Mouse (Mus musculus) intestine, embryonic 15.5 days (tissue): Measurements from ENCODE around the gene Cmpk2. TPM values are rescaled to one million over a fixed set of nuclear protein-coding genes. Genes with fewer than 3 reads are reported as not detected.
"Not testable (repeated sequence)": the region's sequence is repeated elsewhere in the genome, so short reads cannot be mapped to it uniquely, and the experiment has no call there.

Experiments used
- ATAC-seq: fragments of 200-750 bp; cut with Nextera tagmentation; 2 replicates; pipeline ENCODE4 v1.8.0; 2017; ENCODE audit warnings: moderate TSS enrichment, moderate library complexity
- H3K27ac ChIP-seq: fragments of 300-500 bp; sonication (generic); 2 replicates; pipeline ENCODE4 v1.5.1; 2015; ENCODE audit warnings: mild to moderate bottlenecking, inconsistent platforms
- H3K27me3 ChIP-seq: fragments of 300-500 bp; sonication (generic); replicated peaks from 2 replicates; pipeline ENCODE4 v1.6.1; 2015; ENCODE audit warnings: inconsistent platforms
- H3K36me3 ChIP-seq: fragments of 300-500 bp; sonication (generic); 2 replicates; pipeline ENCODE4 v1.6.1; 2015; ENCODE audit warnings: inconsistent platforms
- H3K4me1 ChIP-seq: fragments of 300-500 bp; sonication (generic); replicated peaks from 2 replicates; pipeline ENCODE4 v1.6.1; 2015; ENCODE audit warnings: inconsistent platforms
- H3K4me2 ChIP-seq: fragments of 300-500 bp; sonication (generic); replicated peaks from 2 replicates; pipeline ENCODE4 v1.6.1; 2015; ENCODE audit warnings: mild to moderate bottlenecking, inconsistent platforms
- H3K4me3 ChIP-seq: fragments of 300-500 bp; sonication (generic); replicated peaks from 2 replicates; pipeline ENCODE4 v1.5.1; 2015; ENCODE audit warnings: inconsistent platforms
- H3K9ac ChIP-seq: fragments of 300-500 bp; sonication (generic); 2 replicates; pipeline ENCODE4 v1.6.1; 2015; ENCODE audit warnings: inconsistent platforms
- H3K9me3 ChIP-seq: fragments of 300-500 bp; sonication (generic); 2 replicates; pipeline ENCODE4 v1.6.1; 2016; ENCODE audit warnings: inconsistent platforms
- WGBS: fragments of 180-500 bp; shearing (Covaris S2); methylation state at CpG from one replicate; pipeline ENCODE4 v1.1.7; 2015; 5-methylcytosine and 5-hydroxymethylcytosine counted together
- polyA plus RNA-seq: library from polyadenylated mRNA; unstranded; fragments of >200 nt; fragmentation: Nextera tagmentation; extraction: Ambion mirVana; gene quantifications from 2 replicates; pipeline ENCODE4 v1.2.1, GENCODE M21; 2015

Gene Cmpk2
- 4.6 and 5.6 TPM in 2 replicates for polyA plus RNA-seq

GRCm38 (mm10) chr12:26469098-26470041 lies at the start of gene Cmpk2:
Cmpk2 (plus strand) TSS chr12:26469204.
- peak within 1 kb of the TSS; percentile 75 for H3K4me3 ChIP-seq
- no peaks in the 10 kb centered on the region for H3K27me3 ChIP-seq
- H3K4me2 ChIP-seq = peak within 1 kb of the TSS; percentile 98
- WGBS = under 1% methylated on average over 69 of the region's 69 CpGs
- H3K27ac ChIP-seq = peak within 1 kb of the TSS; percentile 71
- peak; percentile 87 for ATAC-seq
- H3K36me3 ChIP-seq = no peaks in the 10 kb centered on the region
- H3K9ac ChIP-seq = peak within 1 kb of the TSS; percentile 78
- no peaks in the 10 kb centered on the region for H3K9me3 ChIP-seq
- peaks cover 4% of the 10 kb centered on the region; the same call in 1 of the 2 replicates for H3K4me1 ChIP-seq

- Histone ChIP-seq H3K4me2 (no peak overlapping the region), H3K27ac (no peak overlapping the region), H3K4me1 (no peaks in the 10 kb centered on the region), H3K27me3 (no peaks in the 10 kb centered on the region), H3K36me3 (no peaks in the 10 kb centered on the region), H3K4me3 (no peak overlapping the region), H3K9ac (no peak overlapping the region), H3K9me3 (no peaks in the 10 kb centered on the region)
- WGBS = 91% methylated on average over 2 of the region's 2 CpGs
- no peak for ATAC-seq
These were observed 44.2 kb upstream of the Cmpk2 start for GRCm38 (mm10) chr12:26424841-26425240.

GRCm38 (mm10) chr12:26428771-26429170 lies 40.2 kb upstream of the Cmpk2 start:
- H3K27ac ChIP-seq, ATAC-seq: not testable (repeated sequence)
- 87% methylated on average over 2 of the region's 2 CpGs for WGBS

GRCm38 (mm10) chr12:26436334-26436733 lies 32.7 kb upstream of the Cmpk2 start:
- Histone ChIP-seq H3K4me3 (no peak overlapping the region), H3K4me1 (0 out of 2 replicates have a peak, but pooled peaks cover 2% of the 10 kb centered on the region), H3K27me3 (no peaks in the 10 kb centered on the region), H3K4me2 (no peak overlapping the region), H3K9ac (no peak overlapping the region), H3K36me3 (no peaks in the 10 kb centered on the region), H3K9me3 (no peaks in the 10 kb centered on the region), H3K27ac (no peak overlapping the region)
- ATAC-seq = no peak
- WGBS = 75% methylated on average over 4 of the region's 4 CpGs

More at GRCm38 (mm10) chr12:26428771-26429170, 40.2 kb upstream of the Cmpk2 start:
- H3K9me3 ChIP-seq, H3K4me2 ChIP-seq, H3K9ac ChIP-seq, H3K36me3 ChIP-seq, H3K4me3 ChIP-seq, H3K27me3 ChIP-seq, H3K4me1 ChIP-seq: not testable (repeated sequence)

GRCm38 (mm10) chr12:26437950-26438349 lies 31.1 kb upstream of the Cmpk2 start:
- no peak overlapping the region for H3K27ac ChIP-seq
- H3K27me3 ChIP-seq = no peaks in the 10 kb centered on the region
- no peak overlapping the region for H3K4me2 ChIP-seq
- H3K36me3 ChIP-seq = no peaks in the 10 kb centered on the region
- H3K4me3 ChIP-seq = no peak overlapping the region
- 60% methylated on average over 3 of the region's 3 CpGs for WGBS
- 0 out of 2 replicates have a peak, but pooled peaks cover 2% of the 10 kb centered on the region for H3K4me1 ChIP-seq
- no peaks in the 10 kb centered on the region for H3K9me3 ChIP-seq
- H3K9ac ChIP-seq = no peak overlapping the region
- no peak for ATAC-seq

GRCm38 (mm10) chr12:26439366-26439765 lies 29.6 kb upstream of the Cmpk2 start:
- Histone ChIP-seq H3K27me3 (no peaks in the 10 kb centered on the region), H3K4me1 (0 out of 2 replicates have a peak, but pooled peaks cover 2% of the 10 kb centered on the region), H3K4me3 (no peak overlapping the region), H3K27ac (no peak overlapping the region), H3K9me3 (no peaks in the 10 kb centered on the region), H3K36me3 (no peaks in the 10 kb centered on the region), H3K9ac (no peak overlapping the region), H3K4me2 (no peak overlapping the region)
- no peak for ATAC-seq
- WGBS = 40% methylated on average over 3 of the region's 3 CpGs

GRCm38 (mm10) chr12:26444054-26444453 lies 24.9 kb upstream of the Cmpk2 start:
- H3K4me2 ChIP-seq = no peak overlapping the region
- H3K27ac ChIP-seq = no peak overlapping the region
- H3K9me3 ChIP-seq = no peaks in the 10 kb centered on the region
- 0 out of 2 replicates have a peak, but pooled peaks cover 2% of the 10 kb centered on the region for H3K4me1 ChIP-seq
- ATAC-seq = no peak
- H3K27me3 ChIP-seq = no peaks in the 10 kb centered on the region
- no peaks in the 10 kb centered on the region for H3K36me3 ChIP-seq
- no peak overlapping the region for H3K9ac ChIP-seq
- no peak overlapping the region for H3K4me3 ChIP-seq
- WGBS = 1% methylated on average over 2 of the region's 2 CpGs

- ATAC-seq = no peak
- WGBS = 75% methylated on average over 2 of the region's 2 CpGs
- Histone ChIP-seq H3K4me3 (no peak overlapping the region), H3K9me3 (no peaks in the 10 kb centered on the region), H3K4me2 (no peak overlapping the region), H3K4me1 (no peaks in the 10 kb centered on the region), H3K9ac (no peak overlapping the region), H3K36me3 (no peaks in the 10 kb centered on the region), H3K27me3 (no peaks in the 10 kb centered on the region), H3K27ac (no peak overlapping the region)
These were observed 24.5 kb upstream of the Cmpk2 start for GRCm38 (mm10) chr12:26444511-26444910.

- Histone ChIP-seq H3K9ac (no peak overlapping the region), H3K27ac (no peak overlapping the region), H3K4me3 (no peak overlapping the region), H3K4me1 (no peaks in the 10 kb centered on the region), H3K4me2 (no peak overlapping the region), H3K36me3 (no peaks in the 10 kb centered on the region), H3K27me3 (no peaks in the 10 kb centered on the region), H3K9me3 (no peaks in the 10 kb centered on the region)
- ATAC-seq = no peak
- WGBS = 76% methylated on average over 4 of the region's 4 CpGs
These were observed 22.5 kb upstream of the Cmpk2 start for GRCm38 (mm10) chr12:26446377-26447045.

- Histone ChIP-seq H3K36me3 (no peaks in the 10 kb centered on the region), H3K4me3 (no peak overlapping the region), H3K9ac (no peak overlapping the region), H3K4me2 (no peak overlapping the region), H3K4me1 (no peaks in the 10 kb centered on the region), H3K27ac (no peak overlapping the region), H3K27me3 (no peaks in the 10 kb centered on the region), H3K9me3 (no peaks in the 10 kb centered on the region)
- WGBS = 99% methylated on average over 2 of the region's 2 CpGs
- no peak for ATAC-seq
These were observed 19.5 kb upstream of the Cmpk2 start for GRCm38 (mm10) chr12:26449483-26449882.

GRCm38 (mm10) chr12:26451150-26451549 lies 17.9 kb upstream of the Cmpk2 start:
- peaks cover 5% of the 10 kb centered on the region for H3K4me1 ChIP-seq
- WGBS = 11% methylated on average over 1 of the region's 1 CpGs
- no peak overlapping the region for H3K4me2 ChIP-seq
- no peak overlapping the region for H3K4me3 ChIP-seq
- no peaks in the 10 kb centered on the region for H3K36me3 ChIP-seq
- no peaks in the 10 kb centered on the region for H3K9me3 ChIP-seq
- H3K27ac ChIP-seq = no peak overlapping the region
- no peak overlapping the region for H3K9ac ChIP-seq
- no peaks in the 10 kb centered on the region for H3K27me3 ChIP-seq
- no peak for ATAC-seq

- no peak overlapping the region for H3K4me2 ChIP-seq
- H3K4me3 ChIP-seq = no peak overlapping the region
- ATAC-seq = no peak
- no peaks in the 10 kb centered on the region for H3K9me3 ChIP-seq
- no peak overlapping the region for H3K27ac ChIP-seq
- H3K4me1 ChIP-seq = peaks cover 8% of the 10 kb centered on the region
- no peaks in the 10 kb centered on the region for H3K27me3 ChIP-seq
- no peaks in the 10 kb centered on the region for H3K36me3 ChIP-seq
- 45% methylated on average over 4 of the region's 4 CpGs for WGBS
- H3K9ac ChIP-seq = no peak overlapping the region
These were observed 16.1 kb upstream of the Cmpk2 start for GRCm38 (mm10) chr12:26452951-26453350.
